Mouse (Mus musculus): ENCODE measurements at regions not wholly inside any gene's neighbourhood (a gene's known extent, or its start where the extent isn't known, plus 50 kb on each side); places are given as distances from the start of the nearest gene placed in this dataset.
A peak's percentile ranks its signal among the peaks of the same experiment; 100 is the strongest.

DNA sequence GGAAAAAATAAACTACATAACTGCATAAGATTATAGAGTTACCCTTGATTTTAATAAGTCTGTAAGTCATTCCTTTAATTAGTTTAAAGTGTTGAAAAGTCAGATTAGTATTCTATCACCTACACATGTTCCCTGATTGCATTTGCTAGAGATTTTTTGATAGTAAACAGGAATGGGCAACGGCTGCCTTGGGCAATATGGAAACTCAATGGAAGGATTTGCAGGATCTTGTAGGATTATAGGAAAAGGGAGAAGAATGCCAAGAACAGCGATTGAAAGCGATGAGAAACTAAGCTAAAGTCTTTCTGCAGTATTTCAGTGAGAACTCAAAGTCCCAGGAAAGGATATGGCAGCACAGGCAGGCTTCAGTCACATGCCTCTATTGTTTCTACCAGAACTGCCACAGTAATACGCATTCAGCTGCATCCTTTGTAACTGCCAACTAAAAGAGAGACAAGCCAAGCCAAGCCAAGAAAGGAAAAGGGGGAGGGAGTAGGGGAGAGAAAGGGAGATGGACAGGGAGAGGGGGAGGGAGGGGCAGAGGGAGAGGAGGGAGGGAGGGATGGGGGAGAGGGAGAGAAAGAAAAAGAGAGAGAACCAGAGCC, 340.3 kb downstream of the Kif16b start:
- no peak for DNase-seq (ENCODE audit: low spot score in 2 of 2)

DNA sequence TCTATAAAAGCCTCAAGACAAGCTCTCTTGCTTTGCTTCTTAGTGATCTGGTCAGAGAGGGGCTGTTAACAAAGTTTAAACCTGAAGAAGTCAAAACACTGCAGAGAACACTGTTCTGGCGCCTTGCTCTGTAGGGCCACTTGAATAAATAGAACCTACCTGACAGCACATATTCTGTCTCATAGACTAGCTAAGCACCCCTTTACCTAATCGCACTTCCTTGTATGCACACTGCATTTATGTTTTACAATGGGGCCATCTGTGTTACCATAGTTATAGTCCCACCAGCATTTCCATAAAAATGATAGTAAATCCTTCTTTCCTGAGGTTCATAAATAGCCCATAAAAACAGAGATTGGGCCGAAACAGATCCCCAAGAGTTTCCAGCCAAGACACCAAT, 340.9 kb downstream of the Kif16b start:
- no peak for DNase-seq (ENCODE audit: low spot score in 2 of 2)

DNA sequence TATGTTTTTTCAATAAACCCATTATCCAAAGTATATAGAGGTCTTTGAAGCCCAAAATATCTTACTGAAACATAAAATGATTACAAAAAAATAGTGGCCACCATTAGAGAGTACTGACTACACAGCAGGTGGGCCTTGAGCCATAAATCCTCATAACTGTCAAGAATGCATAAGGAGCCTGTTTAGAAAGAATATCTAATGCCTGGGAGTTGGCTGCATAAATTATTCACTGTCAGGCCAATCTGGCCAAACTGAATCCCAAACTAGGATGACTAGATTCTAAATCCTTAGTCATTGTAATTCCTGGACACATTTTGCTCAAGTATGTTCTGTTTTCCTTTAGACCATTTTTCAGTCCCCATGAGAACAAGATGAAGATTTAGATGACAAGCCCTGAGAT, 341.4 kb downstream of the Kif16b start:
- DNase-seq (ENCODE audit: low spot score in 2 of 2) = no peak

DNA sequence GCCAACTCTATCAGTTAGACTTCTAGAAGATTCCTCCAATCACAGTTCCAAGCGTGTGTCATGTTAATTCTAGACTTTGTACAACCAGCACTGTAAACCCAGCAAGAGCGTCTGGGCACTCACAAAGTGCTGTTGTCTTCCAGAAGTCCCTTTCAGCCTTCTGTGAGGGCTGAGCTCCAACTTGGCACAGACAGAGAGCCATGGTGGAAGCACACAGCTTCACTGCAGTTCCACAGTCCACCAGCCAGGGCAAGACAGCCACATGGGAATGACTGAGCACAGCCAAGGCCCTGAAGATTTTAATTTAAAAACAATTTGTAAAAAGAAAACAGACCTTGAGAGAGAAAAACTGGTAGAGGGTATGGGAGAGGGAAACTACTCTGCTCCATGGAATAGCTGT, 346.5 kb downstream of the Kif16b start:
- DNase-seq (ENCODE audit: low spot score in 2 of 2) = peak; percentile 53 to 67

DNA sequence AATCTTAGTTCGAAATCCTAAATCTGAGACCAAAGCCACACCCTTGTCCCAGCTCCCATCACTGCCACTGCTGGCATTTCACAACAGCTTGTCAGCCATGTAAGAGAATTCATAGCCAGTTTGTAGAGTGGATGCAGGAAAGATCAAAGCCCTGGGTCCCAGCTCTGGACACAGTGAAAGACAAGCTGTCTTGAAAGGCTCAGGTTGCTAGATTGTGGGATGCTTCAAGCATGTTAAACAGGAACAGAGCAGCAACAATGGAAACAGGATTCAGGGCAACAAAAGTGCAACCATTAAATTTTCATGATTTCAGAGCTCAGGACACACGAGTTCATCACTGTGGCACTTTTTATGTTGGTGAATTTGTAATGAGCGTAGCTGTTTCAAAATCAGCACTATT, 349.6 kb downstream of the Kif16b start:
- no peak for DNase-seq (ENCODE audit: low spot score in 2 of 2)

DNA sequence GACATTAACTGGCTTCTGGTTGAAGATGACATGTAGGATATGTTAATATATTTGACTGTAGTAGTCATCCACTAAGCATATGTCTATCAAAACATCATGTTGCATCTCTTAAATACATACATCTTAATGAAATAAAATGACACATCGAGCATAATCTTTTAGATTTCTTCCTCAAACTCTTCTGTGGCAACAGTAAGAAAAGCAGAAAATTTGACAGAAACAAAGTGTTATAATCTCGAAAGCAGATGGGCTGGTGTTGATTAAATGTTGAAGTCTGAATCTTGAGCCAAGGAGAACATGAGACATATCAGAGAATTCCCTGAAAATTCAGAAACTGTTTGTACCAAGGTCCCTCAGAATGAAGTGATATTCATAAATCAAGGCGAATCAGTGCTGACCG, 352.6 kb downstream of the Kif16b start:
- no peak for DNase-seq (ENCODE audit: low spot score in 2 of 2)

DNA sequence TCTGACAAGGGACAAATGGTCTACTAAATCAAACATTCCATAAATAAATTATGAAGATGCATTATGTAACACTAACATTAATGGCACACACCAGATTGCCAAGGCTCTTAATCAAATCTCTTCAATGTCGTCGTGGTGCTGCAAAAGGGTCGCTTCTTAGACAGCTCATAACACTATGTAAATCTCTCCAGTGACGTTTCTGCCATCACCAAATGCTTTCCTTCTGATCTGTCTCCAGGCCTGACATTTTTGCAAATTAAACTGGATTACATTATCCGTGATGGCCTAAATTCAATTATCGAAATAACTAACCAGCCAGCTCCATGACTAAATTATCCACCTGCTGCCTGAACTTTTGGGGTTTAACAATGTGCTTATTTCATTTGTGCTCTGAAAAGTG, 356.4 kb downstream of the Kif16b start:
- DNase-seq (ENCODE audit: low spot score in 2 of 2) = no peak

DNA sequence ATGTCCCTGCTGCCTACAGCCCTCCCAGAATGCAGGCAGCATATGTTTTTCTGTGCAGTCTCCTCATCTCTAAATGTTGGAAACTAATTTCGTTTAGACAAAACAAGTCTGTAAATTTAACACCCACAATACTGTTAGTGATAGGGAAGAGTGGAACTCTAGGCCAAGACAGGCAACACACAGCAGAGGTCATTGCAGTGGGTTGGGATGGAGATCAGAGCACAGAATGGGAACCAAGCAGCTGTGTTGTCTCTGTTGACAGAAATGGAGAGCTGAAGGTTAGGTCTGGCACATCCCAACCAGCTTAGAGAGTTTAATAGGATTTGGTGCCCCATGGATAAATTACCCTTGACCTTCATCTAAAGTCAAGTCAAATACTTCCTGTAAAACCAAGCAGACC, 361.4 kb downstream of the Kif16b start:
- DNase-seq (ENCODE audit: low spot score in 2 of 2) = no peak

DNA sequence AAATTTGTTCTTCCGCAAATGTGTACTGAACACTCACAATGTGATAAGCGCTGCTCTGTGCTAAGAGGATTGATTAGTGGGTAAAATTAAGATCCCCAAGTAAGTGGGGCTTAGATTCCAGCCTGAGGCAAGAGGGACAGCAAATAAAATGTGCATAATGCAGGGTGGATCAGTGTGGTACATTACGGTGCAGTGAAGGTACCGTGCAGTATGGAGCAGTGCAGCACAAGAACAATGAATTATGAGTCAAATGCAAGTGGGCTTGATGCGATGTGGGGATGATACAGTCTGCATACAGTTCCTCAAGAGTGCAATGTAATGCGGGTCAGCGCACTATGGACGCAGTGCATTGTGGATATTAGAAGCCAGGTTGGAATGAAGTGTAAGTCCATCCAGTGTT, 367.8 kb downstream of the Kif16b start:
- no peak for DNase-seq (ENCODE audit: low spot score in 2 of 2)

DNA sequence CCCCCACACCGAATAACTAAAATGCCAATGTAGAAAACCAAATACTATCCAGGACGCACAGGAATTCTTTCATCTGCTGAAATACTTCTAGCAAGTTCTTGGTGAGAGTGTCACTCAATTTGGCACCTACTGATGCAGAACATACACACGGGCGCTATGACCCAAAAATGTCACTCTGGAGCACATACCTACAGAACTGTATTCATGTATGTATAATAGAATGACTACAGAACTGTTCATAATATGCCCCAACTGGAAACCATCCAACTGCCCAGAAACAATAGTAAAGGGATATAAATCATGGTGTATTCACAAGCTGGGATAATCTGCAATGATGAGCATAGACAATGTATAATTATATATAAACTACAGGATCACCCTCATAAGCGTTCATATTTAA, 378.9 kb downstream of the Kif16b start:
- DNase-seq (ENCODE audit: low spot score in 2 of 2) = no peak

DNA sequence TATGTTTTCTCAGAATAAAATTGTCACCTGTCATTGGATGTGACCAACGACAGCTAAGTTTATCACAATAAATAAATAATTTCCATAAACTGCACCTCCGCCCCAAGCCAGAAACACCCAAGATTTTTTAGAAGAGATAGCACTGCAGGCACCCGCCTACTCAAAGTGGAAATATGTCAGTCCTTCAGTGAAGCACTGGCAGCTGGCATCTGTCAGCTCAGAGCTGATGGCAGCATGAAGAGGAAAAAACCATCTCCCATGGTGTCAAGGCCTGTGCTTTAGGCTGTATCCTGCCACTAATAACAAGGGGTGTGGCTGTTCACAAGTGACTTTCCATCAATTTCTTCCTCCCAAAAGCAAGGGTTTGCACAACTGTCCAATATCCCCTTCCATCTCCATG, 383.6 kb downstream of the Kif16b start:
- DNase-seq (ENCODE audit: low spot score in 2 of 2) = peak in 1 of 2 experiments; percentile 21

DNA sequence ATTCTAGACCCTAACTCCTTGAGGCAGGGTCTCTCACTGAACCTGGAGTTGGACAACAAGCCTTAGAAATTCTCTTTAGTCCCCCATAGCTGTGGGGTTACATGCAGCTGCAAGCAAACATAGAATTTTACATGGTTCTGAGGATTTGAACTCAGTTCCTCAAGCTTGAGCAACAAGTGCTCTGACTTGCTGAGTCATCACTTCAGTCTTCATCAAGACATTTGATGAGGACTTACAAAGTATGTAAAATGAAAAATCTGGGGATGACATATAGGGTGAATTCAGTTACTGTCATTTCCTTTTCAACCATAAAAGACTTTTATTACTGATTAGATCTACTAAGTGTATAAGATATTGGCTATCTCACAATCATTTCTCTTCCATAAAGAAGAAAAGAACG, 396.1 kb downstream of the Kif16b start:
- DNase-seq (ENCODE audit: low spot score in 2 of 2) = no peak

All from layer of hippocampus, postnatal 10 days (tissue).